Mouse (Mus musculus): ENCODE measurements around the gene Srxn1. TPM values are rescaled to one million over a fixed set of nuclear protein-coding genes. Genes with fewer than 3 reads are reported as not detected.

The Srxn1 gene
- polyA plus RNA-seq, 1 experiment from 2014 or later = 17.9 TPM

Other genes starting within 250 kb of the Srxn1 start
- 2.8 and 3.0 TPM in 2 replicates for gene Angpt4, start 194.3 kb upstream of the Srxn1 start, polyA plus RNA-seq (2015; fragmentation: Nextera tagmentation; extraction: Ambion mirVana)
- 32.1 and 34.9 TPM in 2 replicates for gene Fam110a, start 125.3 kb upstream of the Srxn1 start, polyA plus RNA-seq (2015; fragmentation: Nextera tagmentation; extraction: Ambion mirVana)
- gene Slc52a3, start 109.0 kb upstream of the Srxn1 start, polyA plus RNA-seq (2015; fragmentation: Nextera tagmentation; extraction: Ambion mirVana) = 25.2 and 28.2 TPM in 2 replicates
- gene Scrt2, start 24.0 kb upstream of the Srxn1 start, polyA plus RNA-seq (2015; fragmentation: Nextera tagmentation; extraction: Ambion mirVana) = not detected in 2 replicates
- gene Tcf15, start 38.0 kb downstream of the Srxn1 start, polyA plus RNA-seq (2015; fragmentation: Nextera tagmentation; extraction: Ambion mirVana) = 10.0 and 10.4 TPM in 2 replicates
- gene Csnk2a1, start 121.3 kb downstream of the Srxn1 start, polyA plus RNA-seq (2015; fragmentation: Nextera tagmentation; extraction: Ambion mirVana) = 90.5 and 95.1 TPM in 2 replicates
- gene Tbc1d20, start 188.3 kb downstream of the Srxn1 start, polyA plus RNA-seq (2015; fragmentation: Nextera tagmentation; extraction: Ambion mirVana) = 41.1 and 41.8 TPM in 2 replicates
- 93.4 and 96.6 TPM in 2 replicates for gene Rbck1, start 227.1 kb downstream of the Srxn1 start, polyA plus RNA-seq (2015; fragmentation: Nextera tagmentation; extraction: Ambion mirVana)
- 1.8 and 1.9 TPM in 2 replicates for gene Trib3, start 238.5 kb downstream of the Srxn1 start, polyA plus RNA-seq (2015; fragmentation: Nextera tagmentation; extraction: Ambion mirVana)

All from kidney, embryonic 16.5 days (tissue).